Mouse (Mus musculus): Measurements from ENCODE around the gene Aaas. TPM values are rescaled to one million over a fixed set of nuclear protein-coding genes. Genes with fewer than 3 reads are reported as not detected.

The Aaas gene
- polyA plus RNA-seq (2015; fragmentation: Illumina TruSeq; extraction: RNeasy Lipid Tissue Mini Kit (QIAGEN cat#74804); ENCODE audit: insufficient read depth, low replicate concordance) = 37.3 TPM

DNA sequence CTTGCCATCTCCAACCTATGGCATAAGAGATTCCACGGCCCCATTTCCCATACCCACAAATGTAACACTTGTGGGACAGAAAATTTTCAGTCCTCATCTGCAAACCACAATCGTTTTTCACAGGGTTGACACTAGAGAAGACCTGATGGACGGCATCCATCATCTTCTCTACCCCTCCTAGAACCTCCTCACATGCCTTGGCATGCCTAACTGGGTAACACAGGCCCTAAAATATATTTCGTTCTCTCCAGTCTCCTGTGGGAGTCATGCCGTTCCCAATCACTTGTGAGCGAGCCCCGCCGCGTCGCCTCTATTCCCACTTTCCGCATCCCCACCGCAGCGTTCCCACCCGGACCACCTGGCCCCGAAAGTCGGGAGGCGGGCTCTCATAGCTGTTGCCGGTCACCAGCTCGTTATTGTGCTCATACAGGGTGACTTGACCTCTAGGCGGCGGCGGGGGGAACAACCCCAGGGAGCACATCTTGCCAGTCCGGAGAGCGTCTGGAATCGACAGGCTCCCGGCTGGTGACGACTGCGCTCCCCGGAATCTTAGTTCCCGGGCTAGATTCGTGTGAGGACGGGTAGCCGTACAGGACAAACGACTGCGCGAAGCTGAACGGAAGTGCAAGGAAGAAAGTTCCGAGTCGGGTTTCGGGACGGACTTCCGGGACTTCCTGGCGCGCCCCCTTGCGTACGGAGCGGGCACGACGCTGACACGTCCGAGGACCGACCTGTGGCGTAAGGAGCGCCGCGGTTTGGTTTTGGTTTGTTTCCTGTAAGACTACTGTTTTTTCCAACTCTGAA is at the start of gene Aaas:
Aaas (minus strand) TSS at position 634 of the 804 bp plus-strand sequence.

DNA sequence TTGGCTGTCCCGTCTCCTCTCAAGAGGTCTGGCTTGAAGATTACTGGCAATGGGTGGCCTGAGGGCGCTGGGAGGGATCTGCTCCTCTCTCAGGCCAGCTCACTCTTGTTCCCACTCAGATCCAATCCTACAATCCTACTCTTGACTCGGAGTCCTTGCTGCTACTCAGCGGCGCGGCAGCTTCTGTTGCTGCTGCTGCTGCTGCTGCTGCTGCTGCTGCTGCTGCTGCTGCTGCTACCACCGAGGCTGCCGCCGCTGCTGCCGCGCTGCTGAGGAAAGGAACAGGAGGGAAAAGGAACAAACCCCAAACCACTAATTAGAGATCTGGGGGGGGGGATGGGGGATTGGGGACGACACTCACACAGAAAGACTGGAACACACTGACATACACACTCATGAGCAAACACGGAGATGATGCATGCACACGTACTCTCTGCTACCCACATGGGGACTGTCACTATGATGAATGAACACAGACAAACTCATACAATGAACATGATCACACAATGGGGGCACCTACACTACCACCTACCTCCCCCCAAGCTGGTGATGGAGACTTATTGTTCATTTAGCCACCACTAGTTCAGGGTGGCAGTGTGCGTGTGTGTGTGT is 16.3 kb upstream of the Aaas start, which contains the start of gene Sp7:
Sp7 (minus strand) TSS at position 450 of the 612 bp plus-strand sequence.

DNA sequence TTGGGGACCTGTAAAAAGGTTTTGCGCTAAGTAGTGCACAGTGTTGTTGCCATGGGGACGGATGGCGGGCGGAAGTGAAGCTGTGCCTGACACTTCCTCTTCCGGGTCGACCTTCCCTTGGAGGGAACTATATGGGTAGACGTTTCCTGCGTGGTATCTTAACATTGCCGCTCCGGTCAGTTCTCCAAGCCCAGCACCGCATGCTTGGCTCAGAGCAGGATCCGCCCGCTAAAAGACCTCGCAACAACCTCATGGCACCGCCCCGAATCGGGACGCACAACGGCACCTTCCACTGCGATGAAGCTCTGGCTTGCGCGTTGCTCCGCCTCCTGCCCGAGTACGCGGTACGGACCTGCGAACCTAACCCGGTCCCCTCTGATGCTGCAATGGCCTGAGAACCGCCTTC is 19.0 kb downstream of the Aaas start, which contains the start of gene Myg1:
Myg1 (plus strand) TSS at position 100 of the 406 bp plus-strand sequence.

DNA sequence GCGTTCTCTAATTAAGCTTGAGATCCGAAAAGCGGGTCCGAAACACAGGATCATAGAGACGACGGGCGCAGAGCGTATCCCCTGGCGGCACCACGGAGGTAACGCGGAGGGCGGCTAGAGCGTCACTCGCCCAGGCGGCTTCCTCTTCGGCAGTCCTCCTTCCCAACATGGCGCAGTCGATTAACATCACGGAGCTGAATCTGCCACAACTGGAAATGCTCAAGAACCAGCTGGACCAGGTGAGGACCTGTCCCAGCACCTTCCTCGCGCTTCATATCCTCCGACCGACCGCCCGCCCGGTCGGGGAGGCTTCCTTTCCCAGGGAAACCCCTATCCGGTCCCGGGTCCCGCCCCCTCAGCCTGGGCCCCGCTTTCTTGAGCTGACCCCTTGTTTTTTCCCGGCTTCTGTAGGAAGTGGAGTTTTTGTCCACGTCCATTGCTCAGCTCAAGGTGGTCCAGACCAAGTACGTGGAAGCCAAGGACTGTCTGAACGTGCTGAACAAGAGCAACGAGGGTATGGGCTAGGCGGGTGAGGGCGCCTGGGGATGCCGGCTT is 24.5 kb downstream of the Aaas start, which contains the start of gene Pfdn5:
Pfdn5 (plus strand) TSS at position 95 of the 555 bp plus-strand sequence.

DNA sequence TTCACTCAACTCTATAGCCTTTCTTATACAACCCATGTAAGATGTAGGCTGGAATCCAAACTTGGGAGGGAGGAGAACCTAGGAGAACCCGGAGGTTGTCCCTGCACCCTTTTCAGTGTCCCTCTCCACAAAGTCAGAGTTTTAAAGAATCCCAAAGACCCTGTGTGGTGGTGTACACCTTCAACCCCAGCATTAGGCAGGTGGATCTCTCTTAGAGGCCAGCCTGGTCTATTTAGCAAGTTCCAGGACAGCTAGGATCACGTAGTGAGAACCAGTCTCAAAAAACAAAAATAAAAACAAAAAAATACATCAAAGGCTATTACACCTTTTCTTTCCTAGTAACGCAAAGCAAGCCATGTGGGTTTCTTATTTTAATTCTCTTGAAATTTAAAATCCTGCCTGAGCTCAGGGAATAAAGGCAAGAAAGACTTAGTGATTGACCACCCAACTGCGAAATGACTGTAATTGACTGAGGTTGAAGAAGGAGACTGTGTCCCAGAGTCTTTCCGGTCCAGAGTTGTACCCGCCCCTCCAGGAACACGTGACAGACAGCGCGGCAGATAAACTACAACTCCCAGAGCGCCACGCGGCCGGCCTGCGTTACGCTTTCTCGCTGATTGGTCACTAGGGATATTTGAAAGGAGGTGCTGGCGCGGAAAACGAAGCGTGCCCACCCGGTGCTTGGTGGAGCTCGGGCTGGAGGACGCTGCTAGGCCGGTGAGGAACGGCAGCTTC is 54.8 kb downstream of the Aaas start, which contains the start of gene Espl1:
Espl1 (plus strand) TSS at position 634 of the 735 bp plus-strand sequence.

Other genes with a start within 250 kb of the Aaas start
- gene Spryd3, start 214.5 kb downstream of the Aaas start, polyA plus RNA-seq (2015; fragmentation: Illumina TruSeq; extraction: RNeasy Lipid Tissue Mini Kit (QIAGEN cat#74804); ENCODE audit: insufficient read depth, low replicate concordance) = 15.6 TPM
- gene Igfbp6, start 206.4 kb downstream of the Aaas start, polyA plus RNA-seq (2015; fragmentation: Illumina TruSeq; extraction: RNeasy Lipid Tissue Mini Kit (QIAGEN cat#74804); ENCODE audit: insufficient read depth, low replicate concordance) = 0.88 TPM
- 1.5 TPM for gene Soat2, start 200.2 kb downstream of the Aaas start, polyA plus RNA-seq (2015; fragmentation: Illumina TruSeq; extraction: RNeasy Lipid Tissue Mini Kit (QIAGEN cat#74804); ENCODE audit: insufficient read depth, low replicate concordance)
- gene Zfp740, start 147.5 kb downstream of the Aaas start, polyA plus RNA-seq (2015; fragmentation: Illumina TruSeq; extraction: RNeasy Lipid Tissue Mini Kit (QIAGEN cat#74804); ENCODE audit: insufficient read depth, low replicate concordance) = 110 TPM
- 23.7 TPM for gene Csad, start 146.0 kb downstream of the Aaas start, polyA plus RNA-seq (2015; fragmentation: Illumina TruSeq; extraction: RNeasy Lipid Tissue Mini Kit (QIAGEN cat#74804); ENCODE audit: insufficient read depth, low replicate concordance)
- 194 TPM for gene Itgb7, start 118.8 kb downstream of the Aaas start, polyA plus RNA-seq (2015; fragmentation: Illumina TruSeq; extraction: RNeasy Lipid Tissue Mini Kit (QIAGEN cat#74804); ENCODE audit: insufficient read depth, low replicate concordance)
- 14.3 TPM for gene Rarg, start 93.3 kb downstream of the Aaas start, polyA plus RNA-seq (2015; fragmentation: Illumina TruSeq; extraction: RNeasy Lipid Tissue Mini Kit (QIAGEN cat#74804); ENCODE audit: insufficient read depth, low replicate concordance)
- not detected for gene Gm9918, start 80.2 kb downstream of the Aaas start, polyA plus RNA-seq (2015; fragmentation: Illumina TruSeq; extraction: RNeasy Lipid Tissue Mini Kit (QIAGEN cat#74804); ENCODE audit: insufficient read depth, low replicate concordance)
- 13.9 TPM for gene Mfsd5, start 71.3 kb downstream of the Aaas start, polyA plus RNA-seq (2015; fragmentation: Illumina TruSeq; extraction: RNeasy Lipid Tissue Mini Kit (QIAGEN cat#74804); ENCODE audit: insufficient read depth, low replicate concordance)
- gene Espl1, start 54.5 kb downstream of the Aaas start, polyA plus RNA-seq (2015; fragmentation: Illumina TruSeq; extraction: RNeasy Lipid Tissue Mini Kit (QIAGEN cat#74804); ENCODE audit: insufficient read depth, low replicate concordance) = 11.6 TPM
- 442 TPM for gene Pfdn5, start 24.7 kb downstream of the Aaas start, polyA plus RNA-seq (2015; fragmentation: Illumina TruSeq; extraction: RNeasy Lipid Tissue Mini Kit (QIAGEN cat#74804); ENCODE audit: insufficient read depth, low replicate concordance)
- gene Myg1, start 19.1 kb downstream of the Aaas start, polyA plus RNA-seq (2015; fragmentation: Illumina TruSeq; extraction: RNeasy Lipid Tissue Mini Kit (QIAGEN cat#74804); ENCODE audit: insufficient read depth, low replicate concordance) = 59.6 TPM
- gene Sp7, start 16.4 kb upstream of the Aaas start, polyA plus RNA-seq (2015; fragmentation: Illumina TruSeq; extraction: RNeasy Lipid Tissue Mini Kit (QIAGEN cat#74804); ENCODE audit: insufficient read depth, low replicate concordance) = not detected
- 84.1 TPM for gene Sp1, start 55.4 kb upstream of the Aaas start, polyA plus RNA-seq (2015; fragmentation: Illumina TruSeq; extraction: RNeasy Lipid Tissue Mini Kit (QIAGEN cat#74804); ENCODE audit: insufficient read depth, low replicate concordance)
- gene Amhr2, start 94.6 kb upstream of the Aaas start, polyA plus RNA-seq (2015; fragmentation: Illumina TruSeq; extraction: RNeasy Lipid Tissue Mini Kit (QIAGEN cat#74804); ENCODE audit: insufficient read depth, low replicate concordance) = 0.15 TPM
- 125 TPM for gene Prr13, start 108.3 kb upstream of the Aaas start, polyA plus RNA-seq (2015; fragmentation: Illumina TruSeq; extraction: RNeasy Lipid Tissue Mini Kit (QIAGEN cat#74804); ENCODE audit: insufficient read depth, low replicate concordance)
- 833 TPM for gene Pcbp2, start 119.8 kb upstream of the Aaas start, polyA plus RNA-seq (2015; fragmentation: Illumina TruSeq; extraction: RNeasy Lipid Tissue Mini Kit (QIAGEN cat#74804); ENCODE audit: insufficient read depth, low replicate concordance)
- not detected for gene Gm10337, start 153.0 kb upstream of the Aaas start, polyA plus RNA-seq (2015; fragmentation: Illumina TruSeq; extraction: RNeasy Lipid Tissue Mini Kit (QIAGEN cat#74804); ENCODE audit: insufficient read depth, low replicate concordance)
- gene Map3k12, start 166.3 kb upstream of the Aaas start, polyA plus RNA-seq (2015; fragmentation: Illumina TruSeq; extraction: RNeasy Lipid Tissue Mini Kit (QIAGEN cat#74804); ENCODE audit: insufficient read depth, low replicate concordance) = 3.3 TPM
- 23.3 TPM for gene Tarbp2, start 167.4 kb upstream of the Aaas start, polyA plus RNA-seq (2015; fragmentation: Illumina TruSeq; extraction: RNeasy Lipid Tissue Mini Kit (QIAGEN cat#74804); ENCODE audit: insufficient read depth, low replicate concordance)
- 7.5 TPM for gene Npff, start 174.2 kb upstream of the Aaas start, polyA plus RNA-seq (2015; fragmentation: Illumina TruSeq; extraction: RNeasy Lipid Tissue Mini Kit (QIAGEN cat#74804); ENCODE audit: insufficient read depth, low replicate concordance)